Mouse (Mus musculus) ES-E14 (cell line): ENCODE measurements around the gene Cd3eap. TPM values are rescaled to one million over a fixed set of nuclear protein-coding genes. Genes with fewer than 3 reads are reported as not detected.

Experiments
- DNase-seq: peaks from one replicate; pipeline ENCODE4 v3.0.0-alpha.2; 2013; ENCODE audit warnings: low read depth, low spot score
- H3K27ac ChIP-seq: 2 replicates; pipeline ENCODE4 v1.5.1; 2012; ENCODE audit warnings: low read depth, mild to moderate bottlenecking, low read length, moderate library complexity, mixed read lengths; ENCODE audit not compliant: poor library complexity, insufficient read depth, severe bottlenecking
- H3K36me3 ChIP-seq: 2 replicates; pipeline ENCODE4 v1.6.1; 2012; ENCODE audit warnings: mild to moderate bottlenecking, low read length, moderate library complexity, mixed read lengths; ENCODE audit not compliant: control insufficient read depth, poor library complexity, insufficient read depth, severe bottlenecking
- H3K4me1 ChIP-seq, 2 experiments: fragments of 150-350 bp in 1 of 2; sonication (generic) in 1 of 2; 2 replicates each; pipeline ENCODE4 v1.6.1; 2012; ENCODE audit warnings: low read length in 2 of 2, mild to moderate bottlenecking in 1 of 2, mixed read lengths in 1 of 2; ENCODE audit not compliant: control insufficient read depth in 2 of 2, insufficient read depth in 2 of 2, poor library complexity in 1 of 2
- H3K4me3 ChIP-seq, 2 experiments: fragments of 150-350 bp in 1 of 2; sonication (generic) in 1 of 2; 2 replicates each; pipeline ENCODE4 v1.5.1; 2012; ENCODE audit warnings: low read length in 2 of 2, low read depth in 1 of 2, mild to moderate bottlenecking in 1 of 2, mixed read lengths in 1 of 2; ENCODE audit not compliant: insufficient read depth in 1 of 2, poor library complexity in 1 of 2, severe bottlenecking in 1 of 2
- H3K9ac ChIP-seq: 2 replicates; pipeline ENCODE4 v1.6.1; 2012; ENCODE audit warnings: low read depth, mild to moderate bottlenecking, low read length, mixed read lengths; ENCODE audit not compliant: poor library complexity, insufficient read depth, severe bottlenecking
- H3K9me3 ChIP-seq: fragments of 150-350 bp; sonication (generic); 2 replicates; pipeline ENCODE4 v1.6.1; 2012; ENCODE audit warnings: low read depth, mild to moderate bottlenecking, low read length; ENCODE audit not compliant: control insufficient read depth, insufficient read depth
- CHD2 ChIP-seq: IDR thresholded peaks from 2 replicates; pipeline ENCODE4 v1.6.1; 2014; ENCODE audit warnings: mild to moderate bottlenecking, low read depth, low read length, inconsistent platforms
- HCFC1 ChIP-seq: IDR thresholded peaks from 2 replicates; pipeline ENCODE4 v1.6.1; 2012; ENCODE audit warnings: low read length, inconsistent platforms, borderline replicate concordance; ENCODE audit not compliant: insufficient read depth
- MAFK ChIP-seq: IDR thresholded peaks from 2 replicates; pipeline ENCODE4 v1.6.1; 2014; ENCODE audit warnings: mild to moderate bottlenecking, low read depth, low read length, inconsistent platforms; ENCODE audit not compliant: insufficient read depth
- ZC3H11A ChIP-seq: IDR thresholded peaks from 2 replicates; pipeline ENCODE4 v1.6.1; 2012; ENCODE audit warnings: low read depth, mild to moderate bottlenecking, inconsistent platforms, low read length, borderline replicate concordance
- ZNF384 ChIP-seq: IDR thresholded peaks from 2 replicates; pipeline ENCODE4 v1.6.1; 2012; ENCODE audit warnings: low read depth, low read length, inconsistent platforms
- in situ Hi-C, 2 experiments: fragments of 600-800 bp; cut with MboI; formaldehyde crosslinking; loops; one replicate each; pipeline ENCODE4 v1.15.1; 2025; ENCODE audit warnings: low sequenced_read_pairs in 2 of 2, inconsistent platforms in 1 of 2; ENCODE audit not compliant: unreplicated experiment in 2 of 2
- total RNA-seq: library from RNA; depleted of rRNA; stranded (reverse); fragments of 300-350 nt; gene quantifications from 2 replicates; pipeline ENCODE4 v1.2.3, GENCODE M21; 2012; rRNA removed

Cd3eap gene
- 18.3 and 26.7 TPM in 2 replicates for total RNA-seq

DNA sequence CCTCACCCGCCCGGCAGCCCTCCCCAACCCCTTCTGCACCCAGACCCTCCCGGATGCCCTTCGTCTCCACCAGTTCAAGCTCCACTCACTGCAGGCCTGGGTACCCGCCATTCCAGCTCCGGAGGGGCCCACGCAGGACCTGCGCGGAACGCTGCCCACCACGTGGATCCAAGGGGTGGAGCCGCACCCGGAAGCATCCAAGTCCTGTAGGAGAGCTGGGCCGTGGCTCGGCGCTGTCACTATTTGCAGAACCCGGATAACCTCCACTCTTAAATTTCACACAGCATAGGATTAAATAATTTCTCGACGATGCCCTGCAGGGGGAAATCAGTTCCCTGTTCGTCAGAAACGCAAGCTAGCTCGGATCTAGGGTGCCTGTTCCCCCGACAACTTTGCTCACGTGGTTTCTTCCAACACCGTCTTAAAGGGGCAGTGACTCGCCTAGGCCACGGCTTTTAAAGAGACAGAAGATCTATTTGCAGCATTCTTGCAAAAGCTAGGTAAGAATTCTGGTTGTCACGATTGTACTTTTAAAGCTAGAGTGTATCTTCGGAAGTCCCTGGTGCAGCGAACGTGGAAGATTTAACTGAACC is at the start of gene Cd3eap, which contains the start of gene Ppp1r13l:
Gene Cd3eap, minus strand, starts transcription at position 185 of the 593 bp plus-strand sequence.
Gene Ppp1r13l, plus strand, starts transcription at position 451 of the 593 bp plus-strand sequence.
- H3K36me3 ChIP-seq = peaks cover 24% of the 10 kb centered on the region
- in situ Hi-C loops = no loop called here
- H3K4me1 ChIP-seq = peaks cover 2 to 21% of the 10 kb centered on the region in 2 experiments; a peak in 3 of 4 replicates
- peak within 1 kb of the TSS; percentile 80 to 95 for H3K4me3 ChIP-seq
- no peak for TF ChIP-seq ZC3H11A
- TF ChIP-seq ZNF384 = no peak
- no peak for TF ChIP-seq CHD2
- TF ChIP-seq HCFC1 = 0 out of 2 replicates have a peak, but pooled peaks have one; percentile 13
- no peak for TF ChIP-seq MAFK
- peak within 1 kb of the TSS; percentile 85 for H3K9ac ChIP-seq
- DNase-seq = no peak
- peak within 1 kb of the TSS; percentile 41 for H3K27ac ChIP-seq
- H3K9me3 ChIP-seq = no peaks in the 10 kb centered on the region

DNA sequence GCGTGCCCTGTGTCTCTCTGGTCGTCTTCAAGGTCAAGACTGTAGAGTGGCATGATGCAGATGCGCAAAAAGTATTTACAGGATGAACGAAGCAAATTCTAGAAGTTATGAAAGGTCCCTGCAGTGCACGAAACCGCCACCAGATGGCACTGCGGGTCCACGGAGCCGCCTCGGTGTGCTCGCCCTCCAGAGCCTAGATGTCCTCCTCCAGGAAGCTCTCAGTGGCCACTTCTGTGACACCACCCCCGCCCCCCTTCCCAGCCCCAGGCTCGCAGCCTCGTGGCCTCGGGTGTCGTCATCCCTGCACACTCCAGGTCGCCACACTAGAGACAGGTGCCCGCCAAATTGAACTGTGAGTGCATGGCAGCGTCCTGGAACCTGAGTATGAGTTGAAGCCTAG is 46.1 kb upstream of the Cd3eap start:
- Histone ChIP-seq H3K36me3 (no peaks in the 10 kb centered on the region), H3K4me1 (peaks cover 4 to 12% of the 10 kb centered on the region in 2 experiments; a peak in 3 of 4 replicates), H3K9me3 (no peaks in the 10 kb centered on the region), H3K9ac (no peak overlapping the region), H3K4me3 (no peak overlapping the region), H3K27ac (no peak overlapping the region)
- in situ Hi-C loops = no loop called here
- peak; percentile 61 for DNase-seq
- TF ChIP-seq HCFC1 = no peak
- no peak for TF ChIP-seq ZNF384
- peak; percentile 89; the same call in 1 of the 2 replicates for TF ChIP-seq ZC3H11A
- no peak for TF ChIP-seq CHD2
- TF ChIP-seq MAFK = no peak

DNA sequence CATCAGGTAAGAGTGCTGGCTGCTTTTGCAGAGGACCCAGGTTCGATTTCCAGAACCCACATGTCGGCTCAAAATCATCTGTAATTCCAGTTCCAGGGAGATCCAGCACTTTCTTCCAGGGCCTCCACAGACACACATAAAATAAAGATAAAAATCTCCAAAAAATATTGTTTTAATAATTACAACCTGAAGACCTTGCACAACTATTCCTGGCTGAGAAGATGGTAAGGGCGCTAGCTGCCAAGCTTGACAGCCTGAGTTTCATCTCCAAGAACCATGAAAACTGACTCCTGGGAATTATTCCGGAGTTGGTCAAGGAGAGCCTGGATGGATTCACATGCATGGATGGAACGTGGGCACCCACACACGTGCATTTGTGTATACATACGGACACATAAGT is 45.2 kb upstream of the Cd3eap start, which contains the start of gene Ckm:
Gene Ckm, plus strand, starts transcription at position 301 of the 400 bp plus-strand sequence.
- TF ChIP-seq MAFK (no peak), ZNF384 (no peak), ZC3H11A (no peak), HCFC1 (no peak), CHD2 (no peak)
- peak within 1 kb of the TSS; percentile 66 to 91 for H3K4me3 ChIP-seq
- no peak within 1 kb of the TSS for H3K27ac ChIP-seq
- peak within 1 kb of the TSS; percentile 54 for H3K9ac ChIP-seq
- peaks cover 4 to 10% of the 10 kb centered on the region in 2 experiments; a peak in 3 of 4 replicates for H3K4me1 ChIP-seq
- no peaks in the 10 kb centered on the region for H3K36me3 ChIP-seq
- no peak for DNase-seq
- no peaks in the 10 kb centered on the region for H3K9me3 ChIP-seq
- in situ Hi-C loops = no loop called here

DNA sequence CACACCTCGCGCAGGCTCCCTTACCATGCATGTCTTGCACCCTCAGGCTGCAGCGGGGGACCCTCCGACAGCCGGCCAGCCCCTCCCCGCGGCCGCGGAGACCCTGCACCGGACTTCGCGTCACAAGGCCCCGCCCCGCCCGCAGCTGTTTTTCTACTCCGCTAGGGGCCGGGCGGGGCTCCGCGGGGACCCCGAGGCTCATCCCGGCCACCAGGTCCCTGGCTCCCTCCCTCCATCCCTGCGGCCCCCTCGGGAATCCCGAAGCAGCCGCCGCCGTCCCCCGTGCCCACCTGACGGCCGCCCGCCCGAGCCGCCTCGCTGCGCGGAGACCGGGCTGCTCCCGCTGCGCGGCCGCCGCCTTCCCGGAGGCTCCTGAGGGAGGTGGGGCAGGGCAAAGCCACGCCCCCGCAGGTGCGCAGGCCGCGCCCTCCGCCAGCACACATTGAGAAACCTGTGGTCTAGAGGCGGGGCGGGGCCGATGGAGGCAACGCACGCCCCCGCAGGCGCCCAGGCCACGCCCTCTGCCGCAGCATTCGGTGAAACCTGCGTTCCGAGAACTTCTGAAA is 44.5 kb upstream of the Cd3eap start, which contains the start of gene Klc3:
Gene Klc3, minus strand, starts transcription at position 374 of the 566 bp plus-strand sequence.
- H3K4me3 ChIP-seq = peak within 1 kb of the TSS; percentile 66 to 91
- no peaks in the 10 kb centered on the region for H3K36me3 ChIP-seq
- H3K9me3 ChIP-seq = no peaks in the 10 kb centered on the region
- peak; percentile 61 for DNase-seq
- H3K4me1 ChIP-seq = peaks cover 4 to 12% of the 10 kb centered on the region in 2 experiments; a peak in 3 of 4 replicates
- no peak within 1 kb of the TSS for H3K27ac ChIP-seq
- in situ Hi-C loops = no loop called here
- peak within 1 kb of the TSS; percentile 54 for H3K9ac ChIP-seq
- no peak for TF ChIP-seq MAFK
- TF ChIP-seq CHD2 = no peak
- TF ChIP-seq ZNF384 = no peak
- TF ChIP-seq HCFC1 = 0 out of 2 replicates have a peak, but pooled peaks have one; percentile 26
- TF ChIP-seq ZC3H11A = no peak
